In the genomic region with DNA sequence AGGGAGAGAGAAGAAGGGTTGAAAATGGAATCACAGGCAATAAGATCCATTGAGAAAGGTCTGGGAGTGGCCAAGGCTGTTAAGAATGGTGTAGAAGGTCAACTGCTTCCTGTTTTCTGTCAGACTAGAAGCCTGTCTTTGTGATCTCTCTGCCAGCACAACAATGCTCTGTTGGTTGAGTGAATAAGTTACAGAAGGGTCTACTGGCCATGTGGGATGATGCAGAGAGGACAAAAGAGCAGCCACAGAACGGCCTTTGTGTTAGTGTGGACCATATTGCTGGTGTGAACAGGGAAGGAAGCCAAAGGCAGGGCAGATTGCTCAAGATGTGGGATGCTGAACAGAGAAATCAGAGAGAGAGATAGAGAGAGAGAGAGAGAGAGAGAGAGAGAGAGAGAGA, we compare ENCODE assay signal across 9 mouse cellular contexts. TPM values are rescaled to one million over a fixed set of nuclear protein-coding genes. Genes with fewer than 3 reads are reported as not detected.
DNase-seq lines count a peak whose midpoint lies in the region; ATAC-seq and TF ChIP-seq lines count a peak whose summit lies in the region.
"Had no signal": no experiment of that assay in that cellular context is flagged by ENCODE, and none has a peak within 500 bp of the region (broad histone marks: within the 10 kb centered on the region; RNA-seq: fewer than 3 reads in every experiment).

No protein-coding gene starts in this region.

- no peak for TF ChIP-seq CTCF in kidney, adult 2 months (conservative IDR thresholded peaks at IDR 0.05; ENCODE audit: insufficient read depth, insufficient read length, low read depth, low read length)
- TF ChIP-seq CTCF in liver, postnatal 0 days (IDR thresholded peaks at IDR 0.05; ENCODE audit: low read depth): no peak

- 47% methylated on average over 1 of the region's 1 CpGs for WGBS in kidney, adult 2 months
- WGBS in liver, postnatal 0 days (ENCODE audit: insufficient replicate concordance): 58% methylated on average over 1 of the region's 1 CpGs
- 64% methylated on average over 1 of the region's 1 CpGs for WGBS in forebrain, embryonic 16.5 days

- no peaks in the 10 kb centered on the region; the same call in 1 of the 2 replicates for H3K9me3 ChIP-seq in liver, postnatal 0 days (ENCODE audit: low read length)
- H3K9me3 ChIP-seq in forebrain, embryonic 16.5 days (ENCODE audit: control insufficient read depth, low read length): no peaks in the 10 kb centered on the region
- H3K9me3 ChIP-seq: forebrain, embryonic 10.5 days; limb, embryonic 10.5 days had no signal

- peak; percentile 38 for DNase-seq in kidney, adult 2 months
- no peak for DNase-seq in kidney, postnatal 4 days
- peak; percentile 54 for DNase-seq in 416B (ENCODE audit: low read depth)
- DNase-seq in Muller cell, postnatal 12 days (ENCODE audit: inconsistent ontology term): peak; percentile 69
- DNase-seq in liver, postnatal 0 days: no peak
- no peak for DNase-seq in cerebellum, postnatal 36 days

- no peak overlapping the region for H3K9ac ChIP-seq in liver, postnatal 0 days (replicated peaks)
- H3K9ac ChIP-seq in forebrain, embryonic 16.5 days (replicated peaks; ENCODE audit: low read depth, low read length): no peak overlapping the region

- H3K4me1 ChIP-seq in kidney, adult 2 months (ENCODE audit: control insufficient read depth, insufficient read depth, low read length): no peaks in the 10 kb centered on the region
- H3K4me1 ChIP-seq in liver, postnatal 0 days (ENCODE audit: insufficient read depth): peaks cover 16% of the 10 kb centered on the region
- H3K4me1 ChIP-seq in forebrain, embryonic 16.5 days (replicated peaks; ENCODE audit: control insufficient read depth, insufficient read depth, low read length): no peaks in the 10 kb centered on the region
- H3K4me1 ChIP-seq: forebrain, embryonic 10.5 days had no signal

- H3K36me3 ChIP-seq in kidney, adult 2 months (ENCODE audit: control insufficient read depth, insufficient read depth, low read length): no peaks in the 10 kb centered on the region
- H3K36me3 ChIP-seq in liver, postnatal 0 days (replicated peaks; ENCODE audit: insufficient read depth, low read length): no peaks in the 10 kb centered on the region; the same call in 1 of the 2 replicates
- H3K36me3 ChIP-seq in forebrain, embryonic 16.5 days (ENCODE audit: control insufficient read depth, insufficient read depth): no peaks in the 10 kb centered on the region
- H3K36me3 ChIP-seq: forebrain, embryonic 10.5 days; limb, embryonic 10.5 days had no signal

- peak; percentile 14; the same call in 1 of the 2 replicates for ATAC-seq in liver, postnatal 0 days
- no peak for ATAC-seq in forebrain, embryonic 16.5 days

- no peaks in the 10 kb centered on the region for H3K27me3 ChIP-seq in kidney, adult 2 months (replicated peaks; ENCODE audit: control insufficient read depth, insufficient read depth, low read length)
- H3K27me3 ChIP-seq in liver, postnatal 0 days (ENCODE audit: insufficient read depth, low read length): no peaks in the 10 kb centered on the region
- H3K27me3 ChIP-seq in forebrain, embryonic 16.5 days (replicated peaks; ENCODE audit: control insufficient read depth, insufficient read depth, low read length): no peaks in the 10 kb centered on the region

- peak overlapping the region; percentile 51; the same call in 1 of the 2 replicates for H3K27ac ChIP-seq in kidney, adult 2 months (ENCODE audit: insufficient read depth, low read depth, low read length)
- peak overlapping the region; percentile 88 for H3K27ac ChIP-seq in liver, postnatal 0 days (ENCODE audit: low read depth)
- H3K27ac ChIP-seq in forebrain, embryonic 16.5 days (ENCODE audit: low read length): no peak overlapping the region
- H3K27ac ChIP-seq: forebrain, embryonic 10.5 days; limb, embryonic 10.5 days had no signal

- TF ChIP-seq POLR2A in kidney, adult 2 months (IDR thresholded peaks at IDR 0.05; ENCODE audit: low read depth, low read length): no peak

- H3K4me3 ChIP-seq in kidney, adult 2 months (ENCODE audit: insufficient read depth, low read depth, low read length): no peak overlapping the region
- H3K4me3 ChIP-seq in liver, postnatal 0 days (ENCODE audit: low read depth, low read length): no peak overlapping the region
- H3K4me3 ChIP-seq in forebrain, embryonic 16.5 days (replicated peaks; ENCODE audit: low read length): no peak overlapping the region
- H3K4me3 ChIP-seq: forebrain, embryonic 10.5 days; limb, embryonic 10.5 days had no signal

- no peak for TF ChIP-seq EP300 in liver, postnatal 0 days (IDR thresholded peaks at IDR 0.05; ENCODE audit: low read depth)

- peak overlapping the region; percentile 23; the same call in 1 of the 2 replicates for H3K4me2 ChIP-seq in liver, postnatal 0 days (ENCODE audit: low read depth, low read length)
- no peak overlapping the region for H3K4me2 ChIP-seq in forebrain, embryonic 16.5 days (ENCODE audit: low read length)

RNA-seq across cellular contexts. Expression of a gene that starts 27.0 kb away (rescaled TPM):
- 80.0 and 88.2 TPM in 2 replicates for polyA plus RNA-seq in kidney, adult 2 months (2012; rRNA removed)
- polyA plus RNA-seq in liver, postnatal 0 days (2015; fragmentation: Nextera tagmentation; extraction: Ambion mirVana): 61.4 and 63.2 TPM in 2 replicates
- 7.2 and 8.3 TPM in 2 replicates for polyA plus RNA-seq in forebrain, embryonic 16.5 days (2015; fragmentation: Nextera tagmentation; extraction: Ambion mirVana)

Comparison
In these comparisons a context has a peak if more than half of its experiments do, and no peak if none do; other contexts are left out.
1. DNase-seq: peak in kidney, adult 2 months (single experiment), 416B (single experiment) and Muller cell, postnatal 12 days (single experiment); none in kidney, postnatal 4 days (0 of 2), liver, postnatal 0 days (single experiment) and cerebellum, postnatal 36 days (0 of 2).